Mouse (Mus musculus): ENCODE results near the gene Upp2. TPM values are rescaled to one million over a fixed set of nuclear protein-coding genes. Genes with fewer than 3 reads are reported as not detected.

The Upp2 gene
- polyA plus RNA-seq, 1 experiment, result 7.6 TPM

DNA sequence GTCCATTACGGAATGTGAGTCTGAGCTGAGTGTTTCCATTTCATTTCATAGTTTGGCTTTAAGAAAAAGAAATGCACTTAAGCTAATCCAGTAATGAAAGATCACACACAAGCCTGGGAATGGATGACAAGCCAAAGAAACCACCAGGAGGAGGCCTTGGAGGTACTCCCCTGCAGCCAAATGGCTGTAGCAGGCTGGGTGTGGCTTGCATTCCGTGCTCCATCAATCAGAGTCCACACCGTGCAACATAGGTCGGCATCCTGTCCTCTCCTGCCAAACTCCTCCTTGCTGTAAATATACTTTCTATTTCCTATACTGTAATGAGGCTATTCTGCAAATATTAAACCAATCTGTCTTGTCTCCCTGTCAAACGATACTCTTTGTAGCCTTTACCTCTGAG is 143.1 kb downstream of the Upp2 start:
- H3K27ac ChIP-seq (ENCODE audit: insufficient read depth, low read depth, low read length), result no peak overlapping the region
- TF ChIP-seq POLR2A (IDR thresholded peaks at IDR 0.05; ENCODE audit: low read depth, low read length) (no peak), CTCF (IDR thresholded peaks at IDR 0.05; ENCODE audit: extremely low read depth, insufficient read length, insufficient replicate concordance, low read depth, low read length) (no peak)
- WGBS, result 32% methylated on average over 5 of the region's 5 CpGs

DNA sequence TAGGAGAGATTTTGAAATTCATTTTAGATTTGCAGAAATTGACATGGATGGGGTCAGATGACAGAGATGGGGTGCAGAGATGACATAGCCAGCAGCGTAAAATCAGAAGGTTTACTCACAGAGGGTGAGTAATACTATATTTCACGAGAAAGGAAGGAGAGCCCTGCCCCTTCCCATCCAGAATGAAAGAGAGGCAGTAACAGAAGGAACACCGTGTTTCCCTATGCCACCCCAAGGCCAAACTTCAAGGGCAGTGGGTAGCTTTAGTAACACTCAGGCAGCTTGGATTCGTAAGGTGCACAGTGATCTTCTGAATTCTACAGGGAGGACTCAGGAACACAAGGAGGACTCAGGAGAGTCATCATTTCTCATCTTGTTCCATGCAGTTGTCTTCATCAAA is 144.0 kb downstream of the Upp2 start:
- no peaks in the 10 kb centered on the region for H3K27me3 ChIP-seq (ENCODE audit: control insufficient read depth, insufficient read depth, low read length)
- peaks cover 3% of the 10 kb centered on the region; the same call in 1 of the 2 replicates for H3K4me1 ChIP-seq (ENCODE audit: control insufficient read depth, insufficient read depth, insufficient read length, low read length)
- WGBS, result 74% methylated on average over 4 of the region's 4 CpGs
- no peak overlapping the region for H3K4me3 ChIP-seq (ENCODE audit: low read depth, low read length)
- TF ChIP-seq POLR2A (IDR thresholded peaks at IDR 0.05; ENCODE audit: low read depth, low read length) (no peak), CTCF (IDR thresholded peaks at IDR 0.05; ENCODE audit: extremely low read depth, insufficient read length, insufficient replicate concordance, low read depth, low read length) (no peak)
- no peak overlapping the region for H3K27ac ChIP-seq (ENCODE audit: insufficient read depth, low read depth, low read length)
- H3K36me3 ChIP-seq (ENCODE audit: control insufficient read depth, insufficient read depth, low read length), result no peaks in the 10 kb centered on the region

More for the DNA sequence above, 143.1 kb downstream of the Upp2 start:
- no peaks in the 10 kb centered on the region for H3K27me3 ChIP-seq (ENCODE audit: control insufficient read depth, insufficient read depth, low read length)
- no peak overlapping the region for H3K4me3 ChIP-seq (ENCODE audit: low read depth, low read length)
- no peaks in the 10 kb centered on the region for H3K36me3 ChIP-seq (ENCODE audit: control insufficient read depth, insufficient read depth, low read length)
- peaks cover 3% of the 10 kb centered on the region; the same call in 1 of the 2 replicates for H3K4me1 ChIP-seq (ENCODE audit: control insufficient read depth, insufficient read depth, insufficient read length, low read length)

DNA sequence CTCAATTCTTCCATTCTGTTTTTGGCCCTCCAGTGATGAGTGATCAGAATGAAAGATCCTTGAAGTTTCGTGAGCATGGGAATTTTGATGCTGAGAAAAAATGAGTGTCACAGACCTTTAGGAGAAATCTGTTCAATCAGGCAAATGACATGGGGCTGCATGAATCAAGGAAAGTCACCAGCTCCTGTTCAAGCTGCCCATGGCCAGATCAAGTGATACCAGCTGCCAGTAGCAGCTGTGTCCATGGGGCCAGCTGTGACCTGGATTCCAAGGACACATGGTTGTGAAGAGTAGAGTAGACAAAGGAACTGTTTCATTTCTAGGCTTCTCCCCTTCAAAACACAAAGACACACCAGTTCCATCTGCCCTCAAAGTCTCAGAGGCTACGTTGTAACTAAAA is 144.4 kb downstream of the Upp2 start:
- Histone ChIP-seq H3K27ac (ENCODE audit: insufficient read depth, low read depth, low read length) (no peak overlapping the region), H3K36me3 (ENCODE audit: control insufficient read depth, insufficient read depth, low read length) (no peaks in the 10 kb centered on the region), H3K4me1 (ENCODE audit: control insufficient read depth, insufficient read depth, insufficient read length, low read length) (peaks cover 3% of the 10 kb centered on the region; the same call in 1 of the 2 replicates), H3K27me3 (ENCODE audit: control insufficient read depth, insufficient read depth, low read length) (no peaks in the 10 kb centered on the region), H3K4me3 (ENCODE audit: low read depth, low read length) (no peak overlapping the region)
- TF ChIP-seq POLR2A (IDR thresholded peaks at IDR 0.05; ENCODE audit: low read depth, low read length) (no peak), CTCF (IDR thresholded peaks at IDR 0.05; ENCODE audit: extremely low read depth, insufficient read length, insufficient replicate concordance, low read depth, low read length) (no peak)
- 69% methylated on average over 2 of the region's 2 CpGs for WGBS

DNA sequence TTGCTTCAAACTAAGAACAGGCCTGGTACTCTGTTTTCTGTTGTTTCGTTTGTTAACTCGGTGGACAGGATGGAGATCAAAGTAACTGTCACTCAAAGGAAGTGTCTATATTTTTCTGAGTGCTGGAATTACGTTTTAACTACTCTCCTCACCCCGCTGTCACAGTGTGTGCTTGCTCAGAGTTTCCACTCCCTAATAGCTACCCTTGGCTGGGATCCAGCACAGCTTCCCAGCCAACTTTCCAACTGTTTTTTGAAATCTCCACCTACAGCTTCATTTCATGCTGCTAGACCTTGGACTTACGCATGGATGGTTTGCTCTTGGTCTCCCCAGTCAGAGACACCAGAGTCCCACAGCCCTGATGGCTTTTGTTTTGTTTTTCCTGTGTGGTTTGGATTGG is 144.8 kb downstream of the Upp2 start:
- no peaks in the 10 kb centered on the region for H3K27me3 ChIP-seq (ENCODE audit: control insufficient read depth, insufficient read depth, low read length)
- H3K27ac ChIP-seq (ENCODE audit: insufficient read depth, low read depth, low read length), result no peak overlapping the region
- H3K4me3 ChIP-seq (ENCODE audit: low read depth, low read length), result no peak overlapping the region
- peaks cover 3% of the 10 kb centered on the region; the same call in 1 of the 2 replicates for H3K4me1 ChIP-seq (ENCODE audit: control insufficient read depth, insufficient read depth, insufficient read length, low read length)
- no peaks in the 10 kb centered on the region for H3K36me3 ChIP-seq (ENCODE audit: control insufficient read depth, insufficient read depth, low read length)
- TF ChIP-seq POLR2A (IDR thresholded peaks at IDR 0.05; ENCODE audit: low read depth, low read length) (no peak), CTCF (IDR thresholded peaks at IDR 0.05; ENCODE audit: extremely low read depth, insufficient read length, insufficient replicate concordance, low read depth, low read length) (no peak)
- 12% methylated on average over 5 of the region's 5 CpGs for WGBS

DNA sequence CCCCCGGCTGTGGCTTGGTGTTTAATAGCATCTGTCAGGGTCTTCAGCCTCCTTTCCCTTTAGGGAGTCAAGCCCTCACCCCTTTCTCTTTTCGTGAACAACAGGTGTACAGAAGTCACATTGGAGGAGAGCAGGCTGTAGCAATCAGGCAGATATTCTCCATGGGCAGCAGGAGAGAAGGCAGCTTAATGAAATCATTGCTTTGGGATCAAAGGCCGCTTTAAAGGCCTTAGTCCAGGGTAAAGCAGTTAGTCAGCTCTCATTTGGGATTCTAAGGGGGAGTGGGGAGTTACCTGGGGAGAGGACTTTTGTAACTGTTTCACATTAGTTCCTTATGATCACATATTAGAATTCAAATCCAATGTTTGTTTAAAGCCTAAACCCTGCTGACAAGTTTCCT is 150.8 kb downstream of the Upp2 start:
- no peak for TF ChIP-seq POLR2A (IDR thresholded peaks at IDR 0.05; ENCODE audit: low read depth, low read length)
- TF ChIP-seq CTCF (IDR thresholded peaks at IDR 0.05; ENCODE audit: extremely low read depth, insufficient read length, insufficient replicate concordance, low read depth, low read length), result no peak
- Histone ChIP-seq H3K4me3 (ENCODE audit: low read depth, low read length) (no peak overlapping the region), H3K36me3 (ENCODE audit: control insufficient read depth, insufficient read depth, low read length) (no peaks in the 10 kb centered on the region), H3K27ac (ENCODE audit: insufficient read depth, low read depth, low read length) (no peak overlapping the region), H3K4me1 (ENCODE audit: control insufficient read depth, insufficient read depth, insufficient read length, low read length) (no peaks in the 10 kb centered on the region), H3K27me3 (ENCODE audit: control insufficient read depth, insufficient read depth, low read length) (no peaks in the 10 kb centered on the region)
- WGBS, result 64% methylated on average over 3 of the region's 3 CpGs

DNA sequence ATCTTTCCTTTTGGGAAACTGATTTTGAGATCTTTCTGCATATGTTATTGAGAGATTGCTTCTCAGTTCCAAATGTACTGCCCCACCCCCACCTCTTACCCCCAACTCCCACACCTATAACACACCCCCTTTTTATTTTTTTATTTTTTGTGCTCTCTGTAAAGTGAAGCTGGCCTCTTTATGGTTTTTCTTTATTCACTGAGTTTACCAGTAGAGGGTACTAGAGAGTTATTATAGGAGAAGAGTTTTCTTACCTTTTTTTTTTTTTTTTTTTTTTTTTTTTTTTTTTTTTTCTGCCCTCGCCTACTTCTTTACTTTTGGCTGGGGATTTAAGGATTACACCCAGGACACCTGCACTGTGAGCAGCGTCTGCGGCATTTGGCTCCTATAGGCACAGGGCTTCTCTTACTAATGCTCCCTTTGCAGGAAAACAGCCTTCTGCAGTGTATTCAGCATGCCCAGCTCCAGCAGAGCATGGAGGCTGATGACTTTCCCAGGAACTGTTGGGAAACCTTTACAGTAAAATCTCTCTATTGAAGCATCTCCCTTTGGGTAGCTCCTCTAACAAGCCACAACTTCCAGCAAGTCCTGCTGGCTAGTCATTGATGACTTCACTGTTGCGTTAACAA is 170.2 kb downstream of the Upp2 start:
- Histone ChIP-seq H3K4me3 (ENCODE audit: low read depth, low read length) (no peak overlapping the region), H3K36me3 (ENCODE audit: control insufficient read depth, insufficient read depth, low read length) (no peaks in the 10 kb centered on the region), H3K4me1 (ENCODE audit: control insufficient read depth, insufficient read depth, insufficient read length, low read length) (no peaks in the 10 kb centered on the region), H3K27me3 (ENCODE audit: control insufficient read depth, insufficient read depth, low read length) (no peaks in the 10 kb centered on the region), H3K27ac (ENCODE audit: insufficient read depth, low read depth, low read length) (no peak overlapping the region)
- TF ChIP-seq POLR2A (IDR thresholded peaks at IDR 0.05; ENCODE audit: low read depth, low read length), result no peak
- no peak for TF ChIP-seq CTCF (IDR thresholded peaks at IDR 0.05; ENCODE audit: extremely low read depth, insufficient read length, insufficient replicate concordance, low read depth, low read length)
- 34% methylated on average over 4 of the region's 4 CpGs for WGBS

DNA sequence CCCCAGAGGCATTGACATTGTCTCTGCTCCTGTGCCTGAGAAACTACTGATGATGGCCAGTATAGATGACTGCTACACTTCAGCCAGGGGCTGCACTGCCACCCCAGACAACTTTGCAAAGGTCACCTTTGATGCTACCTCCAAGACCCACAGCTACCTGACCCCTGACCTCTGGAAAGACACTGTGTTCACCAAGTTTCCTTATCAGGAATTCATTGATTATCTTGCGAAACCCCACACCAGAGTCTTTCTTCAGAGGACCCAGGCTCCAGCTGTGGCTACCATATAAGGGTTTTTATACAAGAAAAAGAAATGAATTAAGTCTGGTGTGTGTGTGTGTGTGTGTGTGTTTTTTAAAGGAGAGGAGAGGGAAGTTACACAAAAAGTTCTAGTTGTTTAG is 174.1 kb downstream of the Upp2 start:
- WGBS, result 58% methylated on average over 1 of the region's 1 CpGs
- H3K27me3 ChIP-seq (ENCODE audit: control insufficient read depth, insufficient read depth, low read length), result no peaks in the 10 kb centered on the region
- H3K27ac ChIP-seq (ENCODE audit: insufficient read depth, low read depth, low read length), result no peak overlapping the region
- TF ChIP-seq CTCF (IDR thresholded peaks at IDR 0.05; ENCODE audit: extremely low read depth, insufficient read length, insufficient replicate concordance, low read depth, low read length) (no peak), POLR2A (IDR thresholded peaks at IDR 0.05; ENCODE audit: low read depth, low read length) (no peak)
- H3K36me3 ChIP-seq (ENCODE audit: control insufficient read depth, insufficient read depth, low read length), result no peaks in the 10 kb centered on the region
- no peak overlapping the region for H3K4me3 ChIP-seq (ENCODE audit: low read depth, low read length)
- H3K4me1 ChIP-seq (ENCODE audit: control insufficient read depth, insufficient read depth, insufficient read length, low read length), result no peaks in the 10 kb centered on the region

All from small intestine, adult 2 months (tissue).